11 mouse cellular contexts compared by ENCODE assay signal in the genomic region with DNA sequence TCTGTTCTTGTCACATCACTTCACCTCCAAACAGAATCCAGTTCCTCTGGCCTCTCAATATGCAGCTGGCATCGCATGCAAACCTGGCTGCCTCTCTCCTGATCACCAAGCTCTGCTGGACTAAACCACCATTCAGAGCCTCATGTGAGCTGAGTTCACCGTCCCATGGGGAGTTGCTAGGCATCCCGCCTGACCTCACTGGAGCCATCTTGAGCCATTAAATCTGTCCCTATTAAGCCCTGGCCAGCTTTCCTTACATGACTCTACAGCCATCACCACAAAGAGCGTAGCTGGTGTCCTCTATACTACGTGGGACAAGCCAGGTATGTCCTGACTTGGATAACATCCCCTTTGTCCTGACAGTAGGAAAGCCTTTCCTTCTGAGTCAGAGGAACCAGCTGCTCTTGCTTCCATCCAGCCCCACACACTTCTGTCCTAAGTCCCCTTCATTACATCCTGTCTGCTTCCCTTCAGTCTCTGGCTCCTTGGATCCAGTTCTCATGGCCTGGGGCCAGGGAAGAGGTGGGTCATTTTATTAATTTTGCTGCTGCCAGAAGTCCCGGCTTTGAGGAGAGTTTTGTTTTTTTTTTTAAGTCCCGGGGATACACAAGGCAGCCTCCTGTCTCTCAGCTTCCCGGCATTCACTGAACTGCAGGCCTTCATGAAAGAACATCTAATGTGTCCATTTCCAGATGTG.
DNase-seq lines count a peak whose midpoint lies in the region; ATAC-seq lines count a peak whose summit lies in the region.
"Had no signal": no experiment of that assay in that cellular context is flagged by ENCODE, and none has a peak within 500 bp of the region (broad histone marks: within the 10 kb centered on the region; RNA-seq: fewer than 3 reads in every experiment).

No protein-coding gene starts in this region.

- H3K4me3 ChIP-seq in heart, embryonic 12.5 days = no peak overlapping the region
- H3K4me3 ChIP-seq in embryonic facial prominence, embryonic 11.5 days (ENCODE audit: low read depth, low read length) = no peak overlapping the region
- H3K4me3 ChIP-seq in heart, embryonic 14.5 days (ENCODE audit: control insufficient read depth in 1 of 2, insufficient read depth in 1 of 2, low read depth in 1 of 2, low read length in 2 of 2) = no peak overlapping the region
- H3K4me3 ChIP-seq: embryonic facial prominence, embryonic 15.5 days had no signal

- H3K36me3 ChIP-seq in heart, embryonic 12.5 days = no peaks in the 10 kb centered on the region
- no peaks in the 10 kb centered on the region for H3K36me3 ChIP-seq in embryonic facial prominence, embryonic 11.5 days (replicated peaks; ENCODE audit: control insufficient read depth, insufficient read depth, low read depth, low read length)
- H3K36me3 ChIP-seq in heart, embryonic 14.5 days (ENCODE audit: control insufficient read depth, insufficient read depth, low read length) = no peaks in the 10 kb centered on the region
- H3K36me3 ChIP-seq: embryonic facial prominence, embryonic 15.5 days had no signal

- H3K9me3 ChIP-seq in heart, embryonic 12.5 days (replicated peaks) = no peaks in the 10 kb centered on the region
- no peaks in the 10 kb centered on the region for H3K9me3 ChIP-seq in embryonic facial prominence, embryonic 11.5 days (replicated peaks; ENCODE audit: control insufficient read depth, low read length)
- no peaks in the 10 kb centered on the region for H3K9me3 ChIP-seq in heart, embryonic 14.5 days (ENCODE audit: control insufficient read depth, low read length)
- H3K9me3 ChIP-seq: embryonic facial prominence, embryonic 15.5 days had no signal

- DNase-seq in heart, adult 18-20 months = peak; percentile 86 to 90
- DNase-seq in embryonic facial prominence, embryonic 11.5 days (ENCODE audit: low spot score) = peak; percentile 20
- peak; percentile 72 to 76 for DNase-seq in kidney, postnatal 4 days
- no peak for DNase-seq in left cerebral cortex, postnatal 14 days (ENCODE audit: low spot score in 2 of 2)
- DNase-seq in thymus, postnatal 10 days (ENCODE audit: low spot score in 2 of 2) = no peak
- DNase-seq: cerebellum, adult 11 months; layer of hippocampus, postnatal 36 days had no signal

- no peak for ATAC-seq in heart, embryonic 12.5 days (ENCODE audit: insufficient number of reproducible peaks, low FRiP score)
- ATAC-seq in embryonic facial prominence, embryonic 11.5 days (replicated peaks; ENCODE audit: insufficient number of reproducible peaks, low FRiP score, low TSS enrichment, low read depth) = no peak
- ATAC-seq in heart, embryonic 14.5 days (ENCODE audit: insufficient number of reproducible peaks, insufficient read depth, low FRiP score, low read depth) = no peak
- no peak for ATAC-seq in CD4-positive, CD25-positive, alpha-beta regulatory T cell, adult 4 months

- H3K27ac ChIP-seq in heart, embryonic 12.5 days (ENCODE audit: poor library complexity, severe bottlenecking) = no peak overlapping the region
- H3K27ac ChIP-seq in embryonic facial prominence, embryonic 11.5 days (replicated peaks; ENCODE audit: low read depth, low read length) = no peak overlapping the region
- peak overlapping the region; percentile 5 to 42; a peak in 2 of 4 replicates for H3K27ac ChIP-seq in heart, embryonic 14.5 days (replicated peaks in 1 of 2; ENCODE audit: control insufficient read depth in 1 of 2, insufficient read depth in 1 of 2, low read depth in 2 of 2, low read length in 2 of 2)
- H3K27ac ChIP-seq: embryonic facial prominence, embryonic 15.5 days had no signal

- H3K27me3 ChIP-seq in heart, embryonic 12.5 days (replicated peaks) = no peaks in the 10 kb centered on the region
- H3K27me3 ChIP-seq in embryonic facial prominence, embryonic 11.5 days (ENCODE audit: control insufficient read depth, insufficient read depth, low read length) = no peaks in the 10 kb centered on the region
- H3K27me3 ChIP-seq in heart, embryonic 14.5 days (ENCODE audit: control insufficient read depth, insufficient read depth, low read length) = no peaks in the 10 kb centered on the region
- H3K27me3 ChIP-seq: embryonic facial prominence, embryonic 15.5 days had no signal

- H3K9ac ChIP-seq in heart, embryonic 12.5 days = no peak overlapping the region
- no peak overlapping the region for H3K9ac ChIP-seq in embryonic facial prominence, embryonic 11.5 days (replicated peaks; ENCODE audit: low read length)
- no peak overlapping the region for H3K9ac ChIP-seq in heart, embryonic 14.5 days (ENCODE audit: low read length)
- H3K9ac ChIP-seq: embryonic facial prominence, embryonic 15.5 days had no signal

- intact Hi-C loops in left cerebral cortex, postnatal 14 days (cut with DNase I) = no loop called here

- H3K4me2 ChIP-seq in heart, embryonic 12.5 days = no peak overlapping the region
- H3K4me2 ChIP-seq in embryonic facial prominence, embryonic 11.5 days (ENCODE audit: low read depth, low read length) = no peak overlapping the region
- no peak overlapping the region for H3K4me2 ChIP-seq in heart, embryonic 14.5 days (ENCODE audit: low read length)
- H3K4me2 ChIP-seq: embryonic facial prominence, embryonic 15.5 days had no signal

- 78% methylated on average over 8 of the region's 8 CpGs for WGBS in heart, embryonic 12.5 days
- WGBS in embryonic facial prominence, embryonic 11.5 days = 63% methylated on average over 8 of the region's 8 CpGs
- 69% methylated on average over 8 of the region's 8 CpGs for WGBS in heart, embryonic 14.5 days

- H3K4me1 ChIP-seq in heart, embryonic 12.5 days (replicated peaks) = peaks cover 4% of the 10 kb centered on the region; the same call in 1 of the 2 replicates
- 0 out of 2 replicates have a peak, but pooled peaks cover 3% of the 10 kb centered on the region for H3K4me1 ChIP-seq in embryonic facial prominence, embryonic 11.5 days (ENCODE audit: control insufficient read depth, insufficient read depth, low read length)
- H3K4me1 ChIP-seq in heart, embryonic 14.5 days (ENCODE audit: control insufficient read depth in 2 of 2, insufficient read depth in 2 of 2, low read length in 2 of 2) = peaks cover 0 to 3% of the 10 kb centered on the region in 2 experiments; a peak in 1 of 4 replicates

Comparison
In these comparisons a context has a peak if more than half of its experiments do, and no peak if none do; other contexts are left out.
1. H3K27ac ChIP-seq: peak in heart, embryonic 14.5 days (2 of 2); none in heart, embryonic 12.5 days (single experiment) and embryonic facial prominence, embryonic 11.5 days (single experiment).
2. DNase-seq: peak in heart, adult 18-20 months (2 of 2), embryonic facial prominence, embryonic 11.5 days (single experiment) and kidney, postnatal 4 days (2 of 2); none in left cerebral cortex, postnatal 14 days (0 of 2) and thymus, postnatal 10 days (0 of 2).